Mouse (Mus musculus): ENCODE measurements around the gene Cdr1. TPM values are rescaled to one million over a fixed set of nuclear protein-coding genes. Genes with fewer than 3 reads are reported as not detected.

The Cdr1 gene
- total RNA-seq (2014; fragmentation: Nextera tagmentation) (not detected in 2 replicates), total RNA-seq (2017) (not detected in 2 replicates), polyA plus RNA-seq (2012) (not detected in 2 replicates)

DNA sequence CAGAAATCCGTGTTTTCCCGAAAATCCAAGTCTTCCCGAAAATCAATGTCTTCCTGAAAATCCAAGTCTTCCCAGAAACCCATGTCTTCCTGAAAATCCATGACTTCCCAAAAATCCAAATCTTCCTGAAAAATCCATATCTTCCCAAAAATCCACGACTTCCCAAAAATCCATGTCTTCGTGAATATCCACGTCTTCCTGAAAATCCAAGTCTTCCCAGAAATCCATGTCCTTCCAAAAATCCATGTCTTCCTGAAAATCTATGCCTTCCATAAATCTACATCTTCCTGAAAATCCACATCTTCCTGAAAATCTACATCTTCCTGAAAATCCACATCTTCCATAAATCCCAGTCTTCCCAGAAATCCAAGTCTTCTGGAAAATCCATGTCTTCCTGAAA, at the start of gene Cdr1:
Gene Cdr1, minus strand, starts transcription at position 101 of the 400 bp plus-strand sequence.
- Histone ChIP-seq H3K4me3 (ENCODE audit: low read depth, low read length) (no peak within 1 kb of the TSS), H3K36me3 (replicated peaks) (no peaks in the 10 kb centered on the region), H3K4me1 (ENCODE audit: insufficient read depth, low read depth, low read length) (no peaks in the 10 kb centered on the region), H3K9me3 (replicated peaks) (no peaks in the 10 kb centered on the region), H3K27me3 (ENCODE audit: insufficient read depth, low read length) (no peaks in the 10 kb centered on the region)
- ATAC-seq (ENCODE audit: extremely low read depth, insufficient number of reproducible peaks, low FRiP score, poor library complexity, severe bottlenecking) (no peak), DNase-seq (ENCODE audit: low spot score) (no peak)
- TF ChIP-seq GATA1 (IDR thresholded peaks at IDR 0.05; ENCODE audit: borderline replicate concordance, low read length) (no peak), GATA2 (IDR thresholded peaks at IDR 0.05; ENCODE audit: borderline replicate concordance, low read depth, low read length) (no peak), POLR2AphosphoS5 (IDR thresholded peaks at IDR 0.05; ENCODE audit: insufficient replicate concordance, low read depth, low read length) (no peak), TAL1 (conservative IDR thresholded peaks at IDR 0.05; ENCODE audit: low read depth, low read length) (no peak), CTCF (IDR thresholded peaks at IDR 0.05; ENCODE audit: low read depth, low read length) (no peak)

DNA sequence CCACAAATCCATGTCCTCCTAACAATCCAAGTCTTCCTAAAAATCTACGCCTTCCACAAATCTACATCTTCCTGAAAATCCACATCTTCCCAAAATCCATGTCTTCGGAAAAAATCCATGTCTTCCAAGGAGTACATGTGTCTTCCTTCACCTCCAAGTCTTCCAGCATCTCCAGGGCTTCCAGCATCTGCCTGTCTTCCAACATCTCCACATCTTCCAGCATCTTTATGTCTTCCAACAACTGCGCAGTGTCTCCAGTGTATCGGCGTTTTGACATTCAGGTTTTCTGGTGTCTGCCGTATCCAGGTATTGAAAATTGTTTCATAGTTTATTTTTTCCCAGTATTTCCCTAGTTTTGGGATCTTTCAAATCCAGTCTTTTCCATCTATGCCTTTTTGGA, 511 bp upstream of the Cdr1 start:
- Histone ChIP-seq H3K4me1 (ENCODE audit: insufficient read depth, low read depth, low read length) (no peaks in the 10 kb centered on the region), H3K4me3 (ENCODE audit: low read depth, low read length) (no peak overlapping the region), H3K27me3 (ENCODE audit: insufficient read depth, low read length) (no peaks in the 10 kb centered on the region), H3K36me3 (replicated peaks) (no peaks in the 10 kb centered on the region), H3K9me3 (replicated peaks) (no peaks in the 10 kb centered on the region)
- TF ChIP-seq GATA2 (IDR thresholded peaks at IDR 0.05; ENCODE audit: borderline replicate concordance, low read depth, low read length) (no peak), POLR2AphosphoS5 (IDR thresholded peaks at IDR 0.05; ENCODE audit: insufficient replicate concordance, low read depth, low read length) (no peak), CTCF (IDR thresholded peaks at IDR 0.05; ENCODE audit: low read depth, low read length) (no peak), GATA1 (IDR thresholded peaks at IDR 0.05; ENCODE audit: borderline replicate concordance, low read length) (no peak), TAL1 (conservative IDR thresholded peaks at IDR 0.05; ENCODE audit: low read depth, low read length) (no peak)
- ATAC-seq (ENCODE audit: extremely low read depth, insufficient number of reproducible peaks, low FRiP score, poor library complexity, severe bottlenecking) (no peak), DNase-seq (ENCODE audit: low spot score) (no peak)

DNA sequence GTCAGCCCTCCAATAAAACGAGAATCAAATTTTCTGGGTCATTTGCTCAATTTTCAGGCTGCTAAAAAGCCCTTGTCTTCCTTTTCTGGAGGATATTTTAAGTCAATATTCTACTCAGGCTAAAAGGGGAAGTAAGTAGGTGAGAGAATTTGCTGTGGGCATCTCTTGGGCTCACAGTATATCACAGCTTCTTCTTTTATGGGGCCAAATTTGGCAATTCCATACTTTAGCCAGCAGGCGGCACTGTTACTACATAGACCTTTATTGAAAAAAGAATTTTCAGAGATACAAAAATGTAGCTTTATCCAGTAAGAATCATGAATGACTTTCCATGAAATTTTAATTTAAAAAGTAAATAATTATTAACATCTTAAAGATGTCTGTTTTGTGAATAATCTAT, 18.8 kb downstream of the Cdr1 start:
- no peak for TF ChIP-seq GATA2 (IDR thresholded peaks at IDR 0.05; ENCODE audit: borderline replicate concordance, low read depth, low read length)
- TF ChIP-seq TAL1 (conservative IDR thresholded peaks at IDR 0.05; ENCODE audit: low read depth, low read length) = no peak
- TF ChIP-seq GATA1 (IDR thresholded peaks at IDR 0.05; ENCODE audit: borderline replicate concordance, low read length) = no peak
- no peak for TF ChIP-seq POLR2AphosphoS5 (IDR thresholded peaks at IDR 0.05; ENCODE audit: insufficient replicate concordance, low read depth, low read length)
- no peak for TF ChIP-seq CTCF (IDR thresholded peaks at IDR 0.05; ENCODE audit: low read depth, low read length)
- ATAC-seq (ENCODE audit: extremely low read depth, insufficient number of reproducible peaks, low FRiP score, poor library complexity, severe bottlenecking) = no peak

DNA sequence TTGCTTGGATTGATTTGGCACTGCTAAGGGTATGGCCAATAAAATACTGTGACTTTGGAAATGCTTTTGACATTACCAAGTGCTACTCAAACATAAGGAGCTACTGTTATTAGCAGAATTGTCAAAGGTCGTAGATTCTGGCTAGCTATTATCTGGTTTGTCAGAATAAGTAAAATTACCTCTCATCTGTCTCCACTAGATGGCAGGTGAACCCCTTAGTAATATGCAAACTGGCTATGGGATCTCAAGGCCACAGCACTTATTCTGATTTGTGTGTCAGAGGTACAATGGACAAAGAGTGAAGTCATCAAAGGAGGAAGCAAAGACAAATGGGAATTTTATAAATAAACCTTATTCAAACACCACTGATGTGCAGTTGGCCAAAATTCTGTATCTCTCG, 24.1 kb downstream of the Cdr1 start:
- Histone ChIP-seq H3K36me3 (replicated peaks) (no peaks in the 10 kb centered on the region), H3K4me3 (ENCODE audit: low read depth, low read length) (no peak overlapping the region), H3K4me1 (ENCODE audit: insufficient read depth, low read depth, low read length) (no peaks in the 10 kb centered on the region), H3K27me3 (ENCODE audit: insufficient read depth, low read length) (no peaks in the 10 kb centered on the region), H3K9me3 (replicated peaks) (no peaks in the 10 kb centered on the region)
- TF ChIP-seq TAL1 (conservative IDR thresholded peaks at IDR 0.05; ENCODE audit: low read depth, low read length) = no peak
- TF ChIP-seq GATA2 (IDR thresholded peaks at IDR 0.05; ENCODE audit: borderline replicate concordance, low read depth, low read length) = no peak
- TF ChIP-seq POLR2AphosphoS5 (IDR thresholded peaks at IDR 0.05; ENCODE audit: insufficient replicate concordance, low read depth, low read length) = no peak
- no peak for TF ChIP-seq CTCF (IDR thresholded peaks at IDR 0.05; ENCODE audit: low read depth, low read length)
- TF ChIP-seq GATA1 (IDR thresholded peaks at IDR 0.05; ENCODE audit: borderline replicate concordance, low read length) = no peak
- no peak for ATAC-seq (ENCODE audit: extremely low read depth, insufficient number of reproducible peaks, low FRiP score, poor library complexity, severe bottlenecking)
- DNase-seq (ENCODE audit: low spot score) = no peak

More for the DNA sequence above, 18.8 kb downstream of the Cdr1 start:
- Histone ChIP-seq H3K4me3 (ENCODE audit: low read depth, low read length) (no peak overlapping the region), H3K27me3 (ENCODE audit: insufficient read depth, low read length) (no peaks in the 10 kb centered on the region), H3K4me1 (ENCODE audit: insufficient read depth, low read depth, low read length) (no peaks in the 10 kb centered on the region), H3K36me3 (replicated peaks) (no peaks in the 10 kb centered on the region), H3K9me3 (replicated peaks) (no peaks in the 10 kb centered on the region)
- no peak for DNase-seq (ENCODE audit: low spot score)

DNA sequence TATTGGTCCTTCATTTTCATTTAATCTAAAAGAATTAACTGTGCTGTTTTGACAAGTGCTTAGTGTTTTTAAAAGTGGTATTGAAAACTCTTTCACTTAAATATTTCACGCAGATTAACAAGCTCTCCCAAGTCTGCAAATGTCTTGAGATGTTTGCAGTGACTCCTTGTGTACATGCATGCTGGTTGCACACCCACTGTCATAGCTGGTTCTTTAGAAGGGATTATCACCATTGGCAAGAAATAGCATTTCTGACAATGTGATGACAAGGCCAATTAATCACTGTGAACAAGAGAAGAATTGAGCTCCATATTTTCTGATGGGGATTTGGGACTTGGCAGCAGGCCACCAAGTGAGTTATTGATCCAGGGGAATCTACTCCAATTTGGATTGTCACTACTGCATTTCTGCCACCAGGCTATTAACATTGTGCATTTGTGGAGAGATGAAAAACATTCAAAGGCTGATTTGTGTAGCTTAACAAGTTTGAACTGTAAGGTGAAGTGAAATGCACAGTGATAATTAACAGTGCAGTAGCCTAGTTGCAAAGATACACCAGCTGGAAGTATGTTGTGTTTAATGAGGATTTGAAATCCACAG, 30.6 kb downstream of the Cdr1 start:
- H3K36me3 ChIP-seq (replicated peaks) = no peaks in the 10 kb centered on the region
- H3K4me3 ChIP-seq (ENCODE audit: low read depth, low read length) = no peak overlapping the region
- DNase-seq (ENCODE audit: low spot score) = no peak
- no peaks in the 10 kb centered on the region for H3K27me3 ChIP-seq (ENCODE audit: insufficient read depth, low read length)
- no peaks in the 10 kb centered on the region for H3K9me3 ChIP-seq (replicated peaks)
- H3K4me1 ChIP-seq (ENCODE audit: insufficient read depth, low read depth, low read length) = no peaks in the 10 kb centered on the region
- ATAC-seq (ENCODE audit: extremely low read depth, insufficient number of reproducible peaks, low FRiP score, poor library complexity, severe bottlenecking) = no peak
- TF ChIP-seq CTCF (IDR thresholded peaks at IDR 0.05; ENCODE audit: low read depth, low read length) (no peak), TAL1 (conservative IDR thresholded peaks at IDR 0.05; ENCODE audit: low read depth, low read length) (no peak), GATA2 (IDR thresholded peaks at IDR 0.05; ENCODE audit: borderline replicate concordance, low read depth, low read length) (no peak), GATA1 (IDR thresholded peaks at IDR 0.05; ENCODE audit: borderline replicate concordance, low read length) (no peak), POLR2AphosphoS5 (IDR thresholded peaks at IDR 0.05; ENCODE audit: insufficient replicate concordance, low read depth, low read length) (no peak)

DNA sequence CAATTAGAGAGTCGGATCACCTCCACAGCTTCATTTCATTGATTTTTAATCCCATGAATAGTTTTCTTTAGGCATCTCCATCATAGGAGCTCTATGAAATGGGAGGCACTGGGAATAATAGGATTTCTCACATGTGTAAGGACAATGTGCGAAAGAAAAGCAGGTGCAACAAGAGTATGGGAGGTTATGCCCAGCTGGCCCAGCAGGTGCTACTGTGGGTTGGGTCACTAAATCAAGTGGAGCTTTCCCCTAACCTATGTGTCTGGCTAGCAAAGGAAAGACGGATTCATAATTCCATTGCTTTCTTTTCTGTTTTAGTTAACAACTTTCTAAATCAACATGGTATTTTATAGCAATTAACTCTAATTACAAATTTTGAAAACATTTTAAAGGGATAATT, 31.1 kb downstream of the Cdr1 start:
- no peak for ATAC-seq (ENCODE audit: extremely low read depth, insufficient number of reproducible peaks, low FRiP score, poor library complexity, severe bottlenecking)

More for the DNA sequence above, 31.1 kb downstream of the Cdr1 start:
- Histone ChIP-seq H3K4me1 (ENCODE audit: insufficient read depth, low read depth, low read length) (no peaks in the 10 kb centered on the region), H3K4me3 (ENCODE audit: low read depth, low read length) (no peak overlapping the region), H3K27me3 (ENCODE audit: insufficient read depth, low read length) (no peaks in the 10 kb centered on the region), H3K9me3 (replicated peaks) (no peaks in the 10 kb centered on the region), H3K36me3 (replicated peaks) (no peaks in the 10 kb centered on the region)
- TF ChIP-seq CTCF (IDR thresholded peaks at IDR 0.05; ENCODE audit: low read depth, low read length) (no peak), GATA1 (IDR thresholded peaks at IDR 0.05; ENCODE audit: borderline replicate concordance, low read length) (no peak), POLR2AphosphoS5 (IDR thresholded peaks at IDR 0.05; ENCODE audit: insufficient replicate concordance, low read depth, low read length) (no peak), TAL1 (conservative IDR thresholded peaks at IDR 0.05; ENCODE audit: low read depth, low read length) (no peak), GATA2 (IDR thresholded peaks at IDR 0.05; ENCODE audit: borderline replicate concordance, low read depth, low read length) (no peak)
- DNase-seq (ENCODE audit: low spot score) = no peak
